Mouse (Mus musculus) stomach, embryonic 14.5 days (tissue): ENCODE results near the gene Nat8l. TPM values are rescaled to one million over a fixed set of nuclear protein-coding genes. Genes with fewer than 3 reads are reported as not detected.

Experiments used
- ATAC-seq: fragments of 200-750 bp; cut with Nextera tagmentation; 2 replicates; pipeline ENCODE4 v1.8.0; 2017; ENCODE audit warnings: low read depth, moderate TSS enrichment; ENCODE audit not compliant: insufficient number of reproducible peaks, insufficient read depth, low FRiP score
- H3K27ac ChIP-seq: fragments of 300-500 bp; sonication (generic); 2 replicates; pipeline ENCODE4 v1.5.1; 2014; ENCODE audit warnings: mild to moderate bottlenecking, low read length, moderate library complexity, mixed read lengths
- H3K27me3 ChIP-seq: fragments of 300-500 bp; sonication (generic); 2 replicates; pipeline ENCODE4 v1.6.1; 2014; ENCODE audit warnings: low read length, control low read depth, mixed read lengths; ENCODE audit not compliant: control insufficient read depth, insufficient read depth
- H3K36me3 ChIP-seq: fragments of 300-500 bp; sonication (generic); 2 replicates; pipeline ENCODE4 v1.6.1; 2014; ENCODE audit warnings: mild to moderate bottlenecking, control low read depth, low read length, moderate library complexity, mixed read lengths; ENCODE audit not compliant: control insufficient read depth, insufficient read depth
- H3K4me1 ChIP-seq: fragments of 300-500 bp; sonication (generic); 2 replicates; pipeline ENCODE4 v1.6.1; 2014; ENCODE audit warnings: low read length, control low read depth, mixed read lengths; ENCODE audit not compliant: control insufficient read depth, insufficient read depth
- H3K4me2 ChIP-seq: fragments of 300-500 bp; sonication (generic); replicated peaks from 2 replicates; pipeline ENCODE4 v1.6.1; 2014; ENCODE audit warnings: low read depth, low read length, control low read depth
- H3K4me3 ChIP-seq: fragments of 300-500 bp; sonication (generic); 2 replicates; pipeline ENCODE4 v1.5.1; 2014; ENCODE audit warnings: low read depth, low read length, control low read depth
- H3K9ac ChIP-seq: fragments of 300-500 bp; sonication (generic); replicated peaks from 2 replicates; pipeline ENCODE4 v1.6.1; 2014; ENCODE audit warnings: low read depth, mild to moderate bottlenecking, control low read depth, low read length, moderate library complexity, mixed read lengths
- H3K9me3 ChIP-seq: fragments of 300-500 bp; sonication (generic); 2 replicates; pipeline ENCODE4 v1.6.1; 2016; ENCODE audit warnings: low read depth, low read length, control low read depth; ENCODE audit not compliant: control insufficient read depth
- WGBS: fragments of 180-500 bp; shearing (Covaris S2); extraction: QIAGEN DNeasy Blood & Tissue Kit; methylation state at CpG from one replicate; pipeline ENCODE4 v1.1.7; 2014; 5-methylcytosine and 5-hydroxymethylcytosine counted together
- polyA plus RNA-seq: library from polyadenylated mRNA; unstranded; fragments of >200 nt; fragmentation: Nextera tagmentation; extraction: Ambion mirVana; gene quantifications from 2 replicates; pipeline ENCODE4 v1.2.1, GENCODE M21; 2014

The Nat8l gene
- polyA plus RNA-seq, 1 experiment from 2014 or later, result 0.29 TPM

- 37% methylated on average over 3 of the region's 3 CpGs for WGBS
- Histone ChIP-seq H3K9me3 (no peaks in the 10 kb centered on the region), H3K4me1 (no peaks in the 10 kb centered on the region), H3K36me3 (no peaks in the 10 kb centered on the region), H3K4me3 (no peak overlapping the region), H3K4me2 (no peak overlapping the region), H3K9ac (no peak overlapping the region), H3K27ac (no peak overlapping the region), H3K27me3 (no peaks in the 10 kb centered on the region)
- ATAC-seq, result no peak
Observed at GRCm38 (mm10) chr5:33976267-33976666, 19.5 kb upstream of the Nat8l start.

GRCm38 (mm10) chr5:33982731-33983259, 13.0 kb upstream of the Nat8l start:
- no peaks in the 10 kb centered on the region for H3K27me3 ChIP-seq
- peak overlapping the region; percentile 85 for H3K4me2 ChIP-seq
- H3K36me3 ChIP-seq, result no peaks in the 10 kb centered on the region
- peak; percentile 29; the same call in 1 of the 2 replicates for ATAC-seq
- no peaks in the 10 kb centered on the region for H3K9me3 ChIP-seq
- WGBS, result 4% methylated on average over 26 of the region's 26 CpGs
- 0 out of 2 replicates have a peak, but pooled peaks cover 15% of the 10 kb centered on the region for H3K4me1 ChIP-seq
- H3K27ac ChIP-seq, result peak overlapping the region; percentile 6; the same call in 1 of the 2 replicates
- H3K9ac ChIP-seq, result peak overlapping the region; percentile 55
- H3K4me3 ChIP-seq, result peak overlapping the region; percentile 85

GRCm38 (mm10) chr5:33983309-33984121, 12.3 kb upstream of the Nat8l start, which contains the start of gene Gm1673:
Gene Gm1673 (plus strand): TSS chr5:33983433.
- Histone ChIP-seq H3K4me1 (0 out of 2 replicates have a peak, but pooled peaks cover 15% of the 10 kb centered on the region), H3K27me3 (no peaks in the 10 kb centered on the region), H3K4me2 (peak within 1 kb of the TSS; percentile 85), H3K9me3 (no peaks in the 10 kb centered on the region), H3K4me3 (peak within 1 kb of the TSS; percentile 85), H3K9ac (peak within 1 kb of the TSS; percentile 63), H3K36me3 (no peaks in the 10 kb centered on the region), H3K27ac (peak within 1 kb of the TSS; percentile 6; the same call in 1 of the 2 replicates)
- ATAC-seq, result peak; percentile 88
- under 1% methylated on average over 88 of the region's 88 CpGs for WGBS

- no peak overlapping the region for H3K27ac ChIP-seq
- H3K9ac ChIP-seq, result no peak overlapping the region; the same call in 1 of the 2 replicates
- no peaks in the 10 kb centered on the region for H3K36me3 ChIP-seq
- peak overlapping the region; percentile 57 for H3K4me3 ChIP-seq
- H3K4me2 ChIP-seq, result peak overlapping the region; percentile 97; the same call in 1 of the 2 replicates
- no peaks in the 10 kb centered on the region for H3K9me3 ChIP-seq
- ATAC-seq, result no peak
- peaks cover 6% of the 10 kb centered on the region; the same call in 1 of the 2 replicates for H3K4me1 ChIP-seq
- H3K27me3 ChIP-seq, result peaks cover 41% of the 10 kb centered on the region
- WGBS, result 33% methylated on average over 28 of the region's 28 CpGs
Observed at GRCm38 (mm10) chr5:33994671-33995625, 836 bp upstream of the Nat8l start.

- Histone ChIP-seq H3K4me3 (peak overlapping the region; percentile 57), H3K36me3 (no peaks in the 10 kb centered on the region), H3K27ac (no peak overlapping the region), H3K4me1 (peaks cover 6% of the 10 kb centered on the region; the same call in 1 of the 2 replicates), H3K4me2 (peak overlapping the region; percentile 97), H3K9ac (no peak overlapping the region), H3K9me3 (no peaks in the 10 kb centered on the region), H3K27me3 (peaks cover 41% of the 10 kb centered on the region)
- WGBS, result under 1% methylated on average over 45 of the region's 55 CpGs
- no peak for ATAC-seq
Observed at GRCm38 (mm10) chr5:33996694-33997045, 886 bp downstream of the Nat8l start.

GRCm38 (mm10) chr5:33997051-33997741, 1.4 kb downstream of the Nat8l start:
- Histone ChIP-seq H3K9ac (no peak overlapping the region), H3K4me2 (peak overlapping the region; percentile 97), H3K27ac (no peak overlapping the region), H3K27me3 (peaks cover 41% of the 10 kb centered on the region), H3K4me1 (peaks cover 6% of the 10 kb centered on the region; the same call in 1 of the 2 replicates), H3K9me3 (no peaks in the 10 kb centered on the region), H3K4me3 (peak overlapping the region; percentile 57), H3K36me3 (no peaks in the 10 kb centered on the region)
- ATAC-seq, result no peak
- WGBS, result under 1% methylated on average over 75 of the region's 80 CpGs

GRCm38 (mm10) chr5:33997829-33998504, 2.2 kb downstream of the Nat8l start:
- ATAC-seq, result no peak
- Histone ChIP-seq H3K9me3 (no peaks in the 10 kb centered on the region), H3K27ac (no peak overlapping the region), H3K4me3 (peak overlapping the region; percentile 57), H3K9ac (no peak overlapping the region), H3K36me3 (no peaks in the 10 kb centered on the region), H3K27me3 (peaks cover 41% of the 10 kb centered on the region), H3K4me2 (peak overlapping the region; percentile 97), H3K4me1 (peaks cover 6% of the 10 kb centered on the region; the same call in 1 of the 2 replicates)
- WGBS, result 71% methylated on average over 20 of the region's 20 CpGs
